Mouse (Mus musculus) E14TG2a.4 (cell line): ENCODE data around the gene Gstm4.

ENCODE experiments used
- H3K27me3 ChIP-seq: 2 replicates; pipeline ENCODE4 v1.6.1; 2014; ENCODE audit warnings: low read length, control low read depth; ENCODE audit not compliant: insufficient read depth
- H3K36me3 ChIP-seq: 2 replicates; pipeline ENCODE4 v1.6.1; 2014; ENCODE audit warnings: low read length, control low read depth; ENCODE audit not compliant: insufficient read depth
- H3K4me1 ChIP-seq: replicated peaks from 2 replicates; pipeline ENCODE4 v1.6.1; 2014; ENCODE audit warnings: low read depth, low read length, control low read depth
- H3K4me3 ChIP-seq: replicated peaks from 2 replicates; pipeline ENCODE4 v1.5.1; 2014; ENCODE audit warnings: mild to moderate bottlenecking, low read length
- H3K9me3 ChIP-seq: 2 replicates; pipeline ENCODE4 v1.6.1; 2014; ENCODE audit warnings: low read length, control low read depth
- CTCF ChIP-seq: conservative IDR thresholded peaks from 2 replicates; pipeline ENCODE4 v1.5.1; 2014; ENCODE audit warnings: low read length
- NANOG ChIP-seq: IDR thresholded peaks from 2 replicates; pipeline ENCODE4 v1.6.1; 2014; ENCODE audit warnings: borderline replicate concordance, low read length, mixed read lengths
- POU5F1 ChIP-seq: IDR thresholded peaks from 2 replicates; pipeline ENCODE4 v1.6.1; 2014; ENCODE audit warnings: low read length, borderline replicate concordance

Gene Gstm4

DNA sequence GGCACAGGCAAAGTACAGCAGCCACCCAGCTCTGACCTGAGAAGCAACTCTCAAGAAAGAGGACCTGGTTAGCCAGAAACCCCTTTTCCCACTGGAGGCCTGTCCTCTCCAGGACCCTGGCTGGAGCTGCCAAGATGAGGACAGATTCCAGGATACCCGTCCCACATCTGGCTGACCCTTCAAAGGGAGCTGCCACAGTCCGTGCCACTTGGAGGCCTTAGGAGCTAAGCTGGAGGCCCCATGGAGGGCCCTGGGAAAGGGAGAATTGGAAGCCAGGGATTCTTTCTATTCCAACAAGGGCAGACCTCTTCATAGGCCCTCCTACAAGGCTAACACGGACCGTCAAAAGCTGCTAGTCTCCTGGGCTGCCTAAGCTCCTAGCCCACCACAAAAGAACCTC is 37.0 kb upstream of the Gstm4 start:
- no peaks in the 10 kb centered on the region for H3K27me3 ChIP-seq
- no peak for TF ChIP-seq POU5F1
- TF ChIP-seq CTCF: no peak
- TF ChIP-seq NANOG: no peak

DNA sequence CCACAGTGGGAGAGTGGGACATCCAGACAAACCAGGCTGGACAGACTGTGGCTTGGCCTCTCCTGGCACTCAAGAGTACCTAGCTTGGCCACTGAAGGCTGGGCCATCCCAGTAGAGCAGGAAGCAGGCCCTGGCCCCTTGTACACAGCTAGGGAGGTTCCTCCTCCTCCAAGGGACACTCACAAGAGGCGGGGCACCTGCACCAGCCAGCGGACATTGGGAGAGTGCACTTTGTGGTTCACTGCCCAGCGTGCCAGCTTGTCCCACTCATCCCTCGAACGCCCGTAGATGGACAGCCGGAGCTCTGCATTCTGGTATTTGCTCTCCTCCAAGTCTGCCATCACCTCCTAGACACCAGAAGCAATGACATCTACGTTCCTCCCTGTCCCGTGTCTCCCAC is 32.1 kb upstream of the Gstm4 start:
- H3K27me3 ChIP-seq: no peaks in the 10 kb centered on the region
- H3K4me1 ChIP-seq: peaks cover 30% of the 10 kb centered on the region
- H3K9me3 ChIP-seq: no peaks in the 10 kb centered on the region
- H3K4me3 ChIP-seq: no peak overlapping the region
- H3K36me3 ChIP-seq: peaks cover 84% of the 10 kb centered on the region
- TF ChIP-seq POU5F1: no peak
- TF ChIP-seq NANOG: no peak
- no peak for TF ChIP-seq CTCF

More for the DNA sequence above, 37.0 kb upstream of the Gstm4 start:
- Histone ChIP-seq H3K9me3 (no peaks in the 10 kb centered on the region), H3K36me3 (peaks cover 58% of the 10 kb centered on the region), H3K4me1 (peaks cover 62% of the 10 kb centered on the region), H3K4me3 (no peak overlapping the region)

DNA sequence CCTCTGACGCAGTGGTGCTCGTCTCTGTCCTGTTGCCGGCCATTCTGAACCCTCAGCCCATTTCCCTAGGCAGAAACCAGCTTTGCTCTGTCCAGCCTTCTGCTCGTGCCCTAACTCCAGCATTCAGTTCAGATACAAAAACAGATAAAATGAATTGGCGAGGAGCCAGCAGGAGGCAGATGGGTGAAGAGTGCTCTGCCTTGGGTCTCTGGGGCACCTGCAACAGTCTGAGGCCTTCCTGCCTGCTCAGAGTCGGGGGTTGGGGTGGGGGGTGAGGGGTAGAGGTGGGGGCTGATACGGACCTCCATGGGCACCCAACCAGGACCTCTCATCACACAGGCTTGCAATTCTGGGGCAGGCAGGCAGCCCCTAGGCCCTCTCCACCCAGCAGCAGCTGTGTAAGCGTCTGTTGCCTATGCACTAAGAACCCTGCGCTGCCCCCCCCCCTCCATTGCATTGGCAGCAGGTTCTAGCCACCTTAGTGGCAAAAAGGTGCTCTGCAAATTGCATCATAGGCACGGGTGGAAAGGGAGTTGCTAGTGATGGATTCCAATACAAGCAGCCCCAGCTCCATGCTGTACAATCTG is 28.4 kb upstream of the Gstm4 start:
- no peak overlapping the region for H3K4me3 ChIP-seq
- no peaks in the 10 kb centered on the region for H3K27me3 ChIP-seq
- no peak for TF ChIP-seq CTCF
- no peak for TF ChIP-seq NANOG
- TF ChIP-seq POU5F1: no peak
- peaks cover 55% of the 10 kb centered on the region for H3K36me3 ChIP-seq
- H3K4me1 ChIP-seq: peaks cover 22% of the 10 kb centered on the region
- no peaks in the 10 kb centered on the region for H3K9me3 ChIP-seq

DNA sequence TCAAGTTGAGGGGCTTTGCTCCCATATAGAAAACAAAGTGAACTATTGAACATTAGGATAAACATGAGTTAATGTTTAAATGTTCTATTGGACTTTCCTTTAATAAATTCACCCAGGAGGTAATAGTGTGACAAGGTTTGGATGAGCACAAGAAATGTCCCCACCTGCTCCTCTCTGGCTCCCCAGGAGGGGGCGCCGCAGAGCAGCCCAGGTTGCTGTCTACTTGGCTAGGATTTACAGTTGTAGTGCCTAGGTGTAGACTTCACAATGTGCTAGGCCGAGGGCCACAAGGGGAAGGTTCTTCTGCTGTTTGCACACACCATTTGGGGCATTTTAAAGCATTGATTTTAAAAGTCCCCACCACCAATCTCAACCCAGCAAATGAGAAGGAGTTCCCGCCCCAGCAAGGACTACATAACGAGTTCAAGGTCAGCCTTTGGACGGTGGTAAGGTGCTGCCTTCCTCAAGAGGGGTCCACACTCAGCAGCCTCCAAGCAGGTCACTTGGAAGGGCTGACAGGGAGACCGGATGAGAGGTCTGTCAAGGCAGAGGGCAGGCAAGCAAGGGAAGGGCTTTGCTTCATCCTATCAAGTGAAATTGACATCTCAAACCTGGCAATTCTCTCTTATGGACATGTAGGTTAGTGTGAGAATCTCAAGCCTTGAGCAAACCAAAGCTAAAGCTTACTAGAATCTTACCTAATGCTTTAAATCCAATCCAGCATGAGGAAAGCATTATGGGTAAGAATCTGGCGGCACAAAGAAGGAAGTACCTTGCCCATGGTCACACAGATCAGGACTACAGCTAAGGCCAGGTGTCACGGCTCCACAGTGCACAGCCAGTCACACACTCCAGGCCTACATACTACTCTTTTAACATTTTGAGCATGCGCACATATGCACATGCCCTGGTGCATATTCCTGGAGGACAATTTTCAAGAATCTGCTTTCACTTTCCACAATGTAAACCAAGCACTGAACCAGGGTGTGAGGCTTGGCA is 25.9 kb upstream of the Gstm4 start:
- no peaks in the 10 kb centered on the region for H3K27me3 ChIP-seq
- H3K4me3 ChIP-seq: no peak overlapping the region
- peaks cover 19% of the 10 kb centered on the region for H3K4me1 ChIP-seq
- H3K36me3 ChIP-seq: peaks cover 30% of the 10 kb centered on the region
- TF ChIP-seq POU5F1 (no peak), CTCF (peak; percentile 95)
- H3K9me3 ChIP-seq: no peaks in the 10 kb centered on the region

DNA sequence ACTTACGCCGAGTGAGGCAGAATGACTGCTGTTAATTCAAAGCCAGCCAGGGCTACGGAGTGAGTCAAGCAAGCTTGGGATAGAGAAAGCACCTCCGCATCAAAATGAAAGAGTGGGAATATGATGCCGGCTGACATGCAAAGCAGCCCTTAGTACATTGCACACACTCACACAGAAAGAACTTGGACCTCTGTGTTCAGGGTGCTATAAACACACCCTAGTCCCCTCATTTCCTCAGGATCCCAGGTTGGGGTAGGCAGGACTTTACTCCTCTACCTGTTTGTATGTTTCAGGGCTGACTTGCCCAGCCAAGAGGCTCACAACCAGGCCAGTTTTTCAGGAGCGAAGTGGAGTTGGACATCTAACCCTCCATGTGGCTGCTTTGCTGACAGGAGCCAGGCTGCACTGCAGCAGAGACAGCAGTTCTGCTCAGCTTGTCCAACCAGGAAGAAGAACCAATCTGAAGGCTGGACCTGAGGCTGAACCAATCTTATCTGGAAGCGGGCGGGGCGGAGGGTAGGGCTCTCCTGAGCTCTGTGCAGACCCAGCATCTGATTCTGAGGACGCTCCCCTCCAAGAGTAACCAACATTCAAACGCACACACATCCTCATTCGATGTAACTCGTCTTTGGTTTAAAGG is 24.7 kb upstream of the Gstm4 start:
- H3K27me3 ChIP-seq: no peaks in the 10 kb centered on the region
- TF ChIP-seq CTCF (no peak), NANOG (no peak), POU5F1 (no peak)
- no peaks in the 10 kb centered on the region for H3K9me3 ChIP-seq
- peaks cover 18% of the 10 kb centered on the region for H3K4me1 ChIP-seq
- 0 out of 2 replicates have a peak overlapping the region, but pooled peaks have one; percentile 10 for H3K4me3 ChIP-seq
- peaks cover 18% of the 10 kb centered on the region for H3K36me3 ChIP-seq

DNA sequence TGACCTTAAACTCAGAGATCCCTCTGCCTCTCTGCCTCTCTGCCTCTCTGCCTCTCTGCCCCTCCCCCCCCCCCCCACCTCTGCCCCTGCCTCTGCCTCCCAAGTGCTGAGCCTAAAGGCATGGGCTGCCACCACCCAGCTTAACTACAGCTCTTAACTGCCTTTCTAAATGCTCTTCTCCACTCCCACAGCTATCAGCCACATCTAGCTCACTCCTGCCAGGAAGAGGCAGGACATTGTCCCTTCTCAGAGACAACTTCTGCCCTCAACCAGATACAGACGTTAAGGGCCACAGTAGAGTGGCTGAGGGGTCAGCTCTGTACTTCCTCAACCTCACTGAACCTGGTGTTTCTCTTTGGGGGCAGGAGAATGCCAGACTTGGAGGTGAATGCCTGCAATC is 24.1 kb upstream of the Gstm4 start:
- no peak for TF ChIP-seq NANOG
- no peak for TF ChIP-seq CTCF
- no peak for TF ChIP-seq POU5F1
- H3K4me3 ChIP-seq: 0 out of 2 replicates have a peak overlapping the region, but pooled peaks have one; percentile 10
- H3K9me3 ChIP-seq: no peaks in the 10 kb centered on the region

DNA sequence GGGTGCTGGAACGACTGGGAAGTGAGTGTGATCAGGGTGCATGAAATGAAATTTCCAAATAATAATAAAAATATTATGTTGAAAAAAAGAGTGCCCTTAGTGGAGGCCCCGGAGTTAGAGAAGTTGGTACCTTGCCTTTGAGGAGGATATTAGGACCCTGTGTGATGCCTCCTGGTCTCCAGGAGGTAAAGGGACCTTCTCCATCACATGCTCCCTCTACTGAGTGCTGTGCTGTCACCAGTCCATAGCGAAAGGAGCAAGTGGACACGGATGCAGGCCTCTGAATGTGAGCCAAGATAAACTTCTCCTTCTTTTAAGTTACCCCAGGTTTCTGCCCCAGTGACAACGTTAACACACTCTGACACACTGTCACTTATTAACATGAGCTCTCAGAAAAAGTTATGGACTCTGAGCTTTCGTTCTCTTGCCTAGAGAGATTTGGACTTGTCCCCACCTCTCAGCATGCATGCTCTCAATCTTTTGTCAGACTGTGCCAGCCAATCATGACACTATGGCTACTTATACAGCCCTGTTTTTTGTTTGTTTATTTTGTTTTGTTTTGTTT is 22.8 kb upstream of the Gstm4 start:
- peaks cover 4% of the 10 kb centered on the region; the same call in 1 of the 2 replicates for H3K27me3 ChIP-seq
- H3K36me3 ChIP-seq: peaks cover 7% of the 10 kb centered on the region
- H3K9me3 ChIP-seq: no peaks in the 10 kb centered on the region
- no peak overlapping the region for H3K4me3 ChIP-seq
- H3K4me1 ChIP-seq: peaks cover 14% of the 10 kb centered on the region
- no peak for TF ChIP-seq CTCF

More for the DNA sequence above, 24.1 kb upstream of the Gstm4 start:
- Histone ChIP-seq H3K36me3 (peaks cover 13% of the 10 kb centered on the region), H3K4me1 (peaks cover 14% of the 10 kb centered on the region), H3K27me3 (no peaks in the 10 kb centered on the region)

DNA sequence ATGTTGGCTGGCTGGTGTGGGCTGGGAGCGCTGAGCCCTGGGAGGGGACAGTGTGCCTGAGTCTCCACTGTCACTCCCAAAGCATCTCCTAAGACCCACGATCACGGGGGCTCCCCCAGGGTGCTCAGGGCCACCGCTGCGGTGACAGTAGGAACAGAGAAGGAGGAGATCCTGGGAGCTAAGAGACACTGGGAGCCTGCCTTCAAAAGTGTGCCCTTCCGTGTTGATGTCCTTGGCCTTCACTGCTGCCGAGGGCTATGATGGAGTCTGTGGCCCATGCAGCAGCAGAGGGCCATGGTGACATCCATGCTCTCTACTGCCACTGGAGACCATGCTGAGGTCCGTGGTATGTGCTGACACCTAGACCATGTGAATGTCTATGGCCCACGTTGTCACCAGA is 20.9 kb upstream of the Gstm4 start:
- H3K27me3 ChIP-seq: peaks cover 4% of the 10 kb centered on the region; the same call in 1 of the 2 replicates
- H3K9me3 ChIP-seq: no peaks in the 10 kb centered on the region
- H3K36me3 ChIP-seq: no peaks in the 10 kb centered on the region
- peaks cover 17% of the 10 kb centered on the region for H3K4me1 ChIP-seq
- no peak overlapping the region for H3K4me3 ChIP-seq
- TF ChIP-seq NANOG (no peak), CTCF (no peak), POU5F1 (no peak)
